ENCODE assay signal across 19 mouse cellular contexts in the genomic region with DNA sequence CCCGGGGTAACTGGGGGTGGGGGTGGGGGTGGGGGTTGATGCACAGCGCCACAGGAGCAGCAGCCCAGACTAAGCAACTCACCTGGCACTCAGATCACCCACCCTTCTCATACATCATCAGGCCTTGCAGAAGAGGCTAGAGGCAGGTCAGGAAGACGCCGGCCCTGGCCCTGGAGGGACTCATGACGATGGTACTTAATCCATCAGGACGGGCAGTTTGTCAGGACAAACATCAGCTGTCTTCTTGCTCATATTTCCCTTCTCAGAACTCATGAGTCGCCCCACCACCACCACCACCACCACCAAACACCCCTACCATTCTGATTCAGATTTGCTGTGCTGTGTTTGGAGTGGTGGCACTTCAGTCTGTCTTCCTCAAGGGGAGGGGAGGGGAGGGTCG.
DNase-seq lines count a peak whose midpoint lies in the region; ATAC-seq and TF ChIP-seq lines count a peak whose summit lies in the region.
"Had no signal": no experiment of that assay in that cellular context is flagged by ENCODE, and none has a peak within 500 bp of the region (broad histone marks: within the 10 kb centered on the region; RNA-seq: fewer than 3 reads in every experiment).

No protein-coding gene starts in this region.

- WGBS in intestine, embryonic 14.5 days = 35% methylated on average over 8 of the region's 8 CpGs
- WGBS in intestine, postnatal 0 days = 56% methylated on average over 8 of the region's 8 CpGs
- 13% methylated on average over 8 of the region's 8 CpGs for WGBS in lung, embryonic 15.5 days
- 64% methylated on average over 8 of the region's 8 CpGs for WGBS in hindbrain, embryonic 14.5 days
- 44% methylated on average over 8 of the region's 8 CpGs for WGBS in intestine, embryonic 15.5 days

- ATAC-seq in intestine, embryonic 14.5 days (replicated peaks; ENCODE audit: low FRiP score, low TSS enrichment, low read depth) = no peak
- no peak for ATAC-seq in intestine, postnatal 0 days
- peak; percentile 40; the same call in 1 of the 2 replicates for ATAC-seq in lung, embryonic 15.5 days (ENCODE audit: borderline replicate concordance, extremely low read depth, low FRiP score, low TSS enrichment)
- no peak for ATAC-seq in hindbrain, embryonic 14.5 days (ENCODE audit: low FRiP score)
- ATAC-seq in intestine, embryonic 15.5 days = no peak
- ATAC-seq: forebrain, embryonic 13.5 days had no signal

- no peaks in the 10 kb centered on the region for H3K36me3 ChIP-seq in intestine, embryonic 14.5 days (ENCODE audit: control insufficient read depth, insufficient read depth, low read length)
- no peaks in the 10 kb centered on the region for H3K36me3 ChIP-seq in intestine, postnatal 0 days (ENCODE audit: control insufficient read depth, insufficient read depth)
- H3K36me3 ChIP-seq in lung, embryonic 15.5 days = no peaks in the 10 kb centered on the region
- no peaks in the 10 kb centered on the region for H3K36me3 ChIP-seq in hindbrain, embryonic 14.5 days (replicated peaks; ENCODE audit: control insufficient read depth, insufficient read depth)
- no peaks in the 10 kb centered on the region for H3K36me3 ChIP-seq in intestine, embryonic 15.5 days
- H3K36me3 ChIP-seq: midbrain, embryonic 12.5 days had no signal

- H3K4me1 ChIP-seq in intestine, embryonic 14.5 days (replicated peaks; ENCODE audit: control insufficient read depth, insufficient read depth, low read length) = 0 out of 2 replicates have a peak, but pooled peaks cover 11% of the 10 kb centered on the region
- no peaks in the 10 kb centered on the region for H3K4me1 ChIP-seq in intestine, postnatal 0 days (replicated peaks; ENCODE audit: control insufficient read depth, insufficient read depth, low read length)
- H3K4me1 ChIP-seq in lung, embryonic 15.5 days = peaks cover 15% of the 10 kb centered on the region
- H3K4me1 ChIP-seq in hindbrain, embryonic 14.5 days (replicated peaks; ENCODE audit: control insufficient read depth, insufficient read depth, low read length) = peaks cover 10% of the 10 kb centered on the region
- peaks cover 10% of the 10 kb centered on the region; the same call in 1 of the 2 replicates for H3K4me1 ChIP-seq in intestine, embryonic 15.5 days (replicated peaks)

- no peak overlapping the region for H3K9ac ChIP-seq in intestine, embryonic 14.5 days (ENCODE audit: low read length)
- H3K9ac ChIP-seq in intestine, postnatal 0 days (ENCODE audit: low read depth, low read length) = no peak overlapping the region
- H3K9ac ChIP-seq in lung, embryonic 15.5 days = no peak overlapping the region
- no peak overlapping the region for H3K9ac ChIP-seq in hindbrain, embryonic 14.5 days
- H3K9ac ChIP-seq in intestine, embryonic 15.5 days = no peak overlapping the region
- H3K9ac ChIP-seq: forebrain, embryonic 13.5 days; midbrain, embryonic 12.5 days had no signal

- peak overlapping the region; percentile 23; the same call in 1 of the 2 replicates for H3K4me2 ChIP-seq in intestine, embryonic 14.5 days (ENCODE audit: low read length)
- no peak overlapping the region for H3K4me2 ChIP-seq in intestine, postnatal 0 days (replicated peaks; ENCODE audit: low read depth)
- H3K4me2 ChIP-seq in lung, embryonic 15.5 days = peak overlapping the region; percentile 40
- no peak overlapping the region for H3K4me2 ChIP-seq in hindbrain, embryonic 14.5 days (replicated peaks)
- H3K4me2 ChIP-seq in intestine, embryonic 15.5 days (replicated peaks) = peak overlapping the region; percentile 24; the same call in 1 of the 2 replicates
- H3K4me2 ChIP-seq: midbrain, embryonic 12.5 days had no signal

- no peak for DNase-seq in intestine, embryonic 14.5 days (ENCODE audit: low spot score)
- DNase-seq in lung, postnatal 25 days (ENCODE audit: low spot score) = no peak
- no peak for DNase-seq in hindbrain, embryonic 14.5 days (ENCODE audit: low spot score)
- no peak for DNase-seq in cerebellum, adult 18-20 months
- DNase-seq in thymus, postnatal 4 days = no peak
- DNase-seq: adrenal gland, adult 8-10 months; cerebellum, adult 11-12 months; cerebellum, postnatal 14 days; gastrocnemius, adult 2 months; heart, postnatal 4 days; kidney, adult 11 months; layer of hippocampus, adult 9-11 months; spleen, adult 18-20 months; thymus, postnatal 14 days had no signal

- H3K4me3 ChIP-seq in intestine, embryonic 14.5 days (ENCODE audit: low read depth, low read length) = no peak overlapping the region
- H3K4me3 ChIP-seq in intestine, postnatal 0 days (ENCODE audit: low read depth, low read length) = no peak overlapping the region
- no peak overlapping the region for H3K4me3 ChIP-seq in lung, embryonic 15.5 days
- H3K4me3 ChIP-seq in hindbrain, embryonic 14.5 days (replicated peaks; ENCODE audit: low read length) = no peak overlapping the region
- H3K4me3 ChIP-seq in intestine, embryonic 15.5 days (replicated peaks) = no peak overlapping the region
- H3K4me3 ChIP-seq: forebrain, embryonic 13.5 days; gastrocnemius, adult 2 months; midbrain, embryonic 12.5 days had no signal

- H3K9me3 ChIP-seq in intestine, embryonic 14.5 days (ENCODE audit: control insufficient read depth, low read length) = no peaks in the 10 kb centered on the region
- no peaks in the 10 kb centered on the region for H3K9me3 ChIP-seq in intestine, postnatal 0 days (ENCODE audit: control insufficient read depth)
- 0 out of 2 replicates have a peak, but pooled peaks cover 3% of the 10 kb centered on the region for H3K9me3 ChIP-seq in lung, embryonic 15.5 days
- no peaks in the 10 kb centered on the region for H3K9me3 ChIP-seq in hindbrain, embryonic 14.5 days (ENCODE audit: control insufficient read depth, low read length)
- no peaks in the 10 kb centered on the region for H3K9me3 ChIP-seq in intestine, embryonic 15.5 days
- H3K9me3 ChIP-seq: forebrain, embryonic 13.5 days; midbrain, embryonic 12.5 days had no signal

- peak overlapping the region; percentile 57 for H3K27ac ChIP-seq in intestine, embryonic 14.5 days (ENCODE audit: low read depth)
- no peak overlapping the region for H3K27ac ChIP-seq in intestine, postnatal 0 days (ENCODE audit: low read depth, low read length)
- H3K27ac ChIP-seq in lung, embryonic 15.5 days = peak overlapping the region; percentile 15; the same call in 1 of the 2 replicates
- peak overlapping the region; percentile 80 for H3K27ac ChIP-seq in hindbrain, embryonic 14.5 days
- peak overlapping the region; percentile 40 for H3K27ac ChIP-seq in intestine, embryonic 15.5 days
- H3K27ac ChIP-seq: forebrain, embryonic 13.5 days; gastrocnemius, adult 2 months; midbrain, embryonic 12.5 days had no signal

- TF ChIP-seq CTCF in intestine, postnatal 0 days (IDR thresholded peaks at IDR 0.05; ENCODE audit: low read depth) = no peak

- H3K27me3 ChIP-seq in intestine, embryonic 14.5 days (replicated peaks; ENCODE audit: control insufficient read depth, insufficient read depth, low read length) = no peaks in the 10 kb centered on the region
- no peaks in the 10 kb centered on the region for H3K27me3 ChIP-seq in intestine, postnatal 0 days (replicated peaks; ENCODE audit: control insufficient read depth, insufficient read depth, low read length)
- no peaks in the 10 kb centered on the region for H3K27me3 ChIP-seq in lung, embryonic 15.5 days
- no peaks in the 10 kb centered on the region for H3K27me3 ChIP-seq in hindbrain, embryonic 14.5 days (ENCODE audit: control insufficient read depth, insufficient read depth, low read length)
- no peaks in the 10 kb centered on the region for H3K27me3 ChIP-seq in intestine, embryonic 15.5 days (replicated peaks)
- H3K27me3 ChIP-seq: midbrain, embryonic 12.5 days had no signal

Comparison
In these comparisons a context has a peak if more than half of its experiments do, and no peak if none do; other contexts are left out.
1. H3K4me2 ChIP-seq: peak in intestine, embryonic 14.5 days (single experiment), lung, embryonic 15.5 days (single experiment) and intestine, embryonic 15.5 days (single experiment); none in intestine, postnatal 0 days (single experiment) and hindbrain, embryonic 14.5 days (single experiment).